Mouse (Mus musculus): ENCODE results near the gene Fam216a. TPM values are rescaled to one million over a fixed set of nuclear protein-coding genes. Genes with fewer than 3 reads are reported as not detected.
A peak's percentile ranks its signal among the peaks of the same experiment; 100 is the strongest.

Fam216a gene
- polyA plus RNA-seq, 1 experiment from 2014 or later = 153 TPM

- Histone ChIP-seq H3K4me2 (no peak overlapping the region), H3K27ac (replicated peaks) (0 out of 2 replicates have a peak overlapping the region, but pooled peaks have one; percentile 51), H3K36me3 (peaks cover 68% of the 10 kb centered on the region), H3K4me1 (replicated peaks) (no peaks in the 10 kb centered on the region), H3K4me3 (no peak overlapping the region), H3K9ac (no peak overlapping the region), H3K27me3 (no peaks in the 10 kb centered on the region), H3K9me3 (no peaks in the 10 kb centered on the region)
- WGBS = 75% methylated on average over 13 of the region's 13 CpGs
- no peak for ATAC-seq (ENCODE audit: low FRiP score, low read depth)
Observed at GRCm38 (mm10) chr5:122402160-122402559, 30.0 kb upstream of the Fam216a start.

- peaks cover 63% of the 10 kb centered on the region for H3K36me3 ChIP-seq
- no peak overlapping the region for H3K4me2 ChIP-seq
- H3K4me3 ChIP-seq = no peak overlapping the region
- WGBS = 26% methylated on average over 8 of the region's 8 CpGs
- H3K4me1 ChIP-seq (replicated peaks) = no peaks in the 10 kb centered on the region
- no peaks in the 10 kb centered on the region for H3K9me3 ChIP-seq
- H3K9ac ChIP-seq = no peak overlapping the region
- H3K27ac ChIP-seq (replicated peaks) = no peak overlapping the region
- no peaks in the 10 kb centered on the region for H3K27me3 ChIP-seq
- ATAC-seq (ENCODE audit: low FRiP score, low read depth) = no peak
Observed at GRCm38 (mm10) chr5:122401303-122401640, 29.1 kb upstream of the Fam216a start.

- Histone ChIP-seq H3K9ac (no peak overlapping the region), H3K4me1 (replicated peaks) (no peaks in the 10 kb centered on the region), H3K27me3 (no peaks in the 10 kb centered on the region), H3K4me3 (no peak overlapping the region), H3K4me2 (no peak overlapping the region), H3K36me3 (peaks cover 58% of the 10 kb centered on the region), H3K27ac (replicated peaks) (no peak overlapping the region), H3K9me3 (no peaks in the 10 kb centered on the region)
- WGBS = 81% methylated on average over 18 of the region's 18 CpGs
- ATAC-seq (ENCODE audit: low FRiP score, low read depth) = no peak
Observed at GRCm38 (mm10) chr5:122400628-122401302, 28.6 kb upstream of the Fam216a start.

- Histone ChIP-seq H3K4me2 (no peak overlapping the region), H3K4me1 (replicated peaks) (no peaks in the 10 kb centered on the region), H3K27me3 (no peaks in the 10 kb centered on the region), H3K9ac (no peak overlapping the region), H3K4me3 (no peak overlapping the region), H3K36me3 (peaks cover 51% of the 10 kb centered on the region), H3K9me3 (no peaks in the 10 kb centered on the region), H3K27ac (replicated peaks) (no peak overlapping the region)
- 94% methylated on average over 8 of the region's 8 CpGs for WGBS
- no peak for ATAC-seq (ENCODE audit: low FRiP score, low read depth)
Observed at GRCm38 (mm10) chr5:122399871-122400270, 27.7 kb upstream of the Fam216a start.

GRCm38 (mm10) chr5:122397495-122397894, 25.3 kb upstream of the Fam216a start:
- H3K4me3 ChIP-seq = no peak overlapping the region
- 96% methylated on average over 8 of the region's 8 CpGs for WGBS
- H3K4me1 ChIP-seq (replicated peaks) = peaks cover 14% of the 10 kb centered on the region
- H3K4me2 ChIP-seq = no peak overlapping the region
- H3K36me3 ChIP-seq = peaks cover 27% of the 10 kb centered on the region
- H3K9me3 ChIP-seq = no peaks in the 10 kb centered on the region
- no peaks in the 10 kb centered on the region for H3K27me3 ChIP-seq
- no peak overlapping the region for H3K9ac ChIP-seq
- no peak for ATAC-seq (ENCODE audit: low FRiP score, low read depth)
- H3K27ac ChIP-seq (replicated peaks) = no peak overlapping the region

GRCm38 (mm10) chr5:122396791-122397190, 24.6 kb upstream of the Fam216a start:
- Histone ChIP-seq H3K9me3 (no peaks in the 10 kb centered on the region), H3K27me3 (no peaks in the 10 kb centered on the region), H3K27ac (replicated peaks) (no peak overlapping the region), H3K9ac (no peak overlapping the region), H3K4me2 (no peak overlapping the region), H3K4me1 (replicated peaks) (peaks cover 16% of the 10 kb centered on the region), H3K36me3 (peaks cover 23% of the 10 kb centered on the region), H3K4me3 (no peak overlapping the region)
- WGBS = 88% methylated on average over 10 of the region's 10 CpGs
- ATAC-seq (ENCODE audit: low FRiP score, low read depth) = no peak

- H3K4me3 ChIP-seq = no peak overlapping the region
- H3K9me3 ChIP-seq = no peaks in the 10 kb centered on the region
- WGBS = 43% methylated on average over 2 of the region's 2 CpGs
- H3K9ac ChIP-seq = no peak overlapping the region
- no peak overlapping the region for H3K27ac ChIP-seq (replicated peaks)
- H3K27me3 ChIP-seq = no peaks in the 10 kb centered on the region
- peaks cover 12% of the 10 kb centered on the region for H3K36me3 ChIP-seq
- no peak for ATAC-seq (ENCODE audit: low FRiP score, low read depth)
- H3K4me1 ChIP-seq (replicated peaks) = peaks cover 16% of the 10 kb centered on the region
- no peak overlapping the region for H3K4me2 ChIP-seq
Observed at GRCm38 (mm10) chr5:122393887-122394286, 21.7 kb upstream of the Fam216a start.

- WGBS = 15% methylated on average over 19 of the region's 19 CpGs
- Histone ChIP-seq H3K27me3 (no peaks in the 10 kb centered on the region), H3K36me3 (0 out of 2 replicates have a peak, but pooled peaks cover 4% of the 10 kb centered on the region), H3K9me3 (no peaks in the 10 kb centered on the region), H3K4me1 (replicated peaks) (peaks cover 16% of the 10 kb centered on the region), H3K4me3 (peak overlapping the region; percentile 63), H3K9ac (peak overlapping the region; percentile 69), H3K27ac (replicated peaks) (peak overlapping the region; percentile 72), H3K4me2 (peak overlapping the region; percentile 74)
- no peak for ATAC-seq (ENCODE audit: low FRiP score, low read depth)
Observed at GRCm38 (mm10) chr5:122392227-122393004, 20.3 kb upstream of the Fam216a start.

GRCm38 (mm10) chr5:122391786-122392180, 19.6 kb upstream of the Fam216a start, which contains the start of gene Arpc3:
Gene Arpc3, plus strand, starts transcription at chr5:122391878.
- Histone ChIP-seq H3K4me2 (peak within 1 kb of the TSS; percentile 74), H3K4me1 (replicated peaks) (peaks cover 16% of the 10 kb centered on the region), H3K36me3 (0 out of 2 replicates have a peak, but pooled peaks cover under 1% of the 10 kb centered on the region), H3K4me3 (peak within 1 kb of the TSS; percentile 63), H3K9me3 (no peaks in the 10 kb centered on the region), H3K27me3 (no peaks in the 10 kb centered on the region), H3K9ac (peak within 1 kb of the TSS; percentile 69), H3K27ac (replicated peaks) (peak within 1 kb of the TSS; percentile 72)
- ATAC-seq (ENCODE audit: low FRiP score, low read depth) = peak; percentile 92
- WGBS = under 1% methylated on average over 39 of the region's 39 CpGs

GRCm38 (mm10) chr5:122391178-122391785, 19.1 kb upstream of the Fam216a start:
- ATAC-seq (ENCODE audit: low FRiP score, low read depth) = peak; percentile 49
- H3K4me2 ChIP-seq = peak overlapping the region; percentile 74
- 55% methylated on average over 16 of the region's 16 CpGs for WGBS
- no peaks in the 10 kb centered on the region for H3K9me3 ChIP-seq
- no peak overlapping the region for H3K9ac ChIP-seq
- no peaks in the 10 kb centered on the region for H3K36me3 ChIP-seq
- H3K4me1 ChIP-seq (replicated peaks) = peaks cover 16% of the 10 kb centered on the region
- H3K4me3 ChIP-seq = peak overlapping the region; percentile 63
- H3K27ac ChIP-seq (replicated peaks) = peak overlapping the region; percentile 72
- no peaks in the 10 kb centered on the region for H3K27me3 ChIP-seq

GRCm38 (mm10) chr5:122390671-122391070, 18.5 kb upstream of the Fam216a start:
- Histone ChIP-seq H3K9ac (no peak overlapping the region), H3K4me3 (no peak overlapping the region), H3K27ac (replicated peaks) (no peak overlapping the region), H3K36me3 (no peaks in the 10 kb centered on the region), H3K27me3 (no peaks in the 10 kb centered on the region), H3K9me3 (no peaks in the 10 kb centered on the region), H3K4me2 (no peak overlapping the region), H3K4me1 (replicated peaks) (peaks cover 16% of the 10 kb centered on the region)
- no peak for ATAC-seq (ENCODE audit: low FRiP score, low read depth)

GRCm38 (mm10) chr5:122390006-122390405, 17.8 kb upstream of the Fam216a start:
- H3K36me3 ChIP-seq = no peaks in the 10 kb centered on the region
- H3K4me2 ChIP-seq = no peak overlapping the region
- no peak overlapping the region for H3K4me3 ChIP-seq
- no peaks in the 10 kb centered on the region for H3K27me3 ChIP-seq
- H3K4me1 ChIP-seq (replicated peaks) = peaks cover 16% of the 10 kb centered on the region
- no peak for ATAC-seq (ENCODE audit: low FRiP score, low read depth)
- no peaks in the 10 kb centered on the region for H3K9me3 ChIP-seq
- H3K27ac ChIP-seq (replicated peaks) = no peak overlapping the region
- H3K9ac ChIP-seq = no peak overlapping the region
- 92% methylated on average over 5 of the region's 5 CpGs for WGBS
